Mouse (Mus musculus) liver, embryonic 11.5 days (tissue): ENCODE measurements around the gene Carmil1. TPM values are rescaled to one million over a fixed set of nuclear protein-coding genes. Genes with fewer than 3 reads are reported as not detected.
A peak's percentile ranks its signal among the peaks of the same experiment; 100 is the strongest.

Experiments used
- ATAC-seq: fragments of 200-750 bp; cut with Nextera tagmentation; replicated peaks from 2 replicates; pipeline ENCODE4 v1.8.0; 2017; ENCODE audit warnings: moderate number of reproducible peaks, mild to moderate bottlenecking, moderate TSS enrichment, moderate library complexity; ENCODE audit not compliant: low FRiP score
- DNase-seq: peaks from one replicate; pipeline ENCODE4 v3.0.0-alpha.2; 2017; ENCODE audit warnings: low spot score
- H3K27ac ChIP-seq: fragments of 300-500 bp; sonication (generic); 2 replicates; pipeline ENCODE4 v1.5.1; 2014; ENCODE audit warnings: mild to moderate bottlenecking, low read depth, low read length, control low read depth
- H3K27me3 ChIP-seq: fragments of 300-500 bp; sonication (generic); replicated peaks from 2 replicates; pipeline ENCODE4 v1.6.1; 2014; ENCODE audit warnings: low read length, mixed read lengths; ENCODE audit not compliant: control insufficient read depth, insufficient read depth
- H3K36me3 ChIP-seq: fragments of 300-500 bp; sonication (generic); 2 replicates; pipeline ENCODE4 v1.6.1; 2014; ENCODE audit warnings: mild to moderate bottlenecking, low read length, moderate library complexity, mixed read lengths; ENCODE audit not compliant: control insufficient read depth, insufficient read depth
- H3K4me1 ChIP-seq: fragments of 300-500 bp; sonication (generic); replicated peaks from 2 replicates; pipeline ENCODE4 v1.6.1; 2014; ENCODE audit warnings: low read length, mixed read lengths; ENCODE audit not compliant: control insufficient read depth, insufficient read depth
- H3K4me2 ChIP-seq: fragments of 300-500 bp; sonication (generic); 2 replicates; pipeline ENCODE4 v1.6.1; 2014; ENCODE audit warnings: mild to moderate bottlenecking, control low read depth, moderate library complexity
- H3K4me3 ChIP-seq: fragments of 300-500 bp; sonication (generic); 2 replicates; pipeline ENCODE4 v1.5.1; 2014; ENCODE audit warnings: low read depth, low read length, control low read depth
- H3K9ac ChIP-seq: fragments of 300-500 bp; sonication (generic); 2 replicates; pipeline ENCODE4 v1.6.1; 2014; ENCODE audit warnings: low read depth, low read length, control low read depth
- H3K9me3 ChIP-seq: fragments of 300-500 bp; sonication (generic); 2 replicates; pipeline ENCODE4 v1.6.1; 2016; ENCODE audit warnings: low read length, inconsistent platforms, mixed read lengths; ENCODE audit not compliant: control insufficient read depth
- WGBS: fragments of 180-500 bp; shearing (Covaris S2); extraction: QIAGEN DNeasy Blood & Tissue Kit; methylation state at CpG from one replicate; pipeline ENCODE4 v1.1.7; 2014; 5-methylcytosine and 5-hydroxymethylcytosine counted together
- polyA plus RNA-seq: library from polyadenylated mRNA; unstranded; fragments of >200 nt; fragmentation: Nextera tagmentation; extraction: Ambion mirVana; gene quantifications from 2 replicates; pipeline ENCODE4 v1.2.1, GENCODE M21; 2014

Gene Carmil1
- polyA plus RNA-seq, 1 experiment from 2014 or later = 18.6 TPM

- peak overlapping the region; percentile 54 for H3K4me2 ChIP-seq
- no peaks in the 10 kb centered on the region for H3K36me3 ChIP-seq
- no peaks in the 10 kb centered on the region for H3K27me3 ChIP-seq
- ATAC-seq (peak; percentile 99), DNase-seq (no peak)
- H3K4me3 ChIP-seq = no peak overlapping the region
- H3K9me3 ChIP-seq = no peaks in the 10 kb centered on the region
- 31% methylated on average over 8 of the region's 8 CpGs for WGBS
- peaks cover 28% of the 10 kb centered on the region for H3K4me1 ChIP-seq
- H3K9ac ChIP-seq = peak overlapping the region; percentile 41
- H3K27ac ChIP-seq = peak overlapping the region; percentile 93
These were observed 121.2 kb downstream of the Carmil1 start for GRCm38 (mm10) chr13:24159190-24159965.

- no peak overlapping the region for H3K9ac ChIP-seq
- ATAC-seq (no peak), DNase-seq (no peak)
- H3K27me3 ChIP-seq = no peaks in the 10 kb centered on the region
- no peaks in the 10 kb centered on the region for H3K36me3 ChIP-seq
- no peaks in the 10 kb centered on the region for H3K9me3 ChIP-seq
- peaks cover 29% of the 10 kb centered on the region for H3K4me1 ChIP-seq
- H3K4me2 ChIP-seq = no peak overlapping the region
- H3K4me3 ChIP-seq = no peak overlapping the region
- H3K27ac ChIP-seq = no peak overlapping the region
- 81% methylated on average over 10 of the region's 10 CpGs for WGBS
These were observed 123.0 kb downstream of the Carmil1 start for GRCm38 (mm10) chr13:24157560-24158011.

GRCm38 (mm10) chr13:24155190-24155589, 125.4 kb downstream of the Carmil1 start:
- no peak for DNase-seq
- Histone ChIP-seq H3K9me3 (no peaks in the 10 kb centered on the region), H3K9ac (no peak overlapping the region), H3K4me2 (no peak overlapping the region), H3K4me1 (peaks cover 24% of the 10 kb centered on the region), H3K27ac (0 out of 2 replicates have a peak overlapping the region, but pooled peaks have one; percentile 11), H3K4me3 (no peak overlapping the region), H3K27me3 (no peaks in the 10 kb centered on the region), H3K36me3 (no peaks in the 10 kb centered on the region)
- no peak for ATAC-seq
- WGBS = 35% methylated on average over 6 of the region's 6 CpGs

- Histone ChIP-seq H3K27ac (no peak overlapping the region), H3K9me3 (no peaks in the 10 kb centered on the region), H3K4me3 (no peak overlapping the region), H3K9ac (no peak overlapping the region), H3K4me1 (peaks cover 19% of the 10 kb centered on the region), H3K27me3 (no peaks in the 10 kb centered on the region), H3K36me3 (no peaks in the 10 kb centered on the region), H3K4me2 (no peak overlapping the region)
- 0 out of 2 replicates have a peak, but pooled peaks have one; percentile 30 for ATAC-seq
- WGBS = 42% methylated on average over 10 of the region's 10 CpGs
- no peak for DNase-seq
These were observed 126.1 kb downstream of the Carmil1 start for GRCm38 (mm10) chr13:24154281-24155061.

GRCm38 (mm10) chr13:24152610-24153009, 128.0 kb downstream of the Carmil1 start:
- WGBS = 62% methylated on average over 7 of the region's 7 CpGs
- no peak overlapping the region for H3K27ac ChIP-seq

GRCm38 (mm10) chr13:24151335-24151734, 129.3 kb downstream of the Carmil1 start:
- H3K4me3 ChIP-seq = no peak overlapping the region
- DNase-seq (no peak), ATAC-seq (no peak)
- H3K27ac ChIP-seq = no peak overlapping the region
- H3K4me1 ChIP-seq = peaks cover 11% of the 10 kb centered on the region; the same call in 1 of the 2 replicates
- no peak overlapping the region for H3K4me2 ChIP-seq
- H3K9me3 ChIP-seq = no peaks in the 10 kb centered on the region
- no peaks in the 10 kb centered on the region for H3K36me3 ChIP-seq
- no peak overlapping the region for H3K9ac ChIP-seq
- 83% methylated on average over 6 of the region's 6 CpGs for WGBS
- no peaks in the 10 kb centered on the region for H3K27me3 ChIP-seq

More at GRCm38 (mm10) chr13:24152610-24153009, 128.0 kb downstream of the Carmil1 start:
- DNase-seq = no peak
- Histone ChIP-seq H3K27me3 (no peaks in the 10 kb centered on the region), H3K9ac (no peak overlapping the region), H3K4me1 (peaks cover 13% of the 10 kb centered on the region; the same call in 1 of the 2 replicates), H3K9me3 (no peaks in the 10 kb centered on the region), H3K36me3 (no peaks in the 10 kb centered on the region), H3K4me2 (no peak overlapping the region), H3K4me3 (no peak overlapping the region)
- no peak for ATAC-seq

- no peak overlapping the region for H3K4me3 ChIP-seq
These were observed 132.0 kb downstream of the Carmil1 start for GRCm38 (mm10) chr13:24148549-24148948.

GRCm38 (mm10) chr13:24147006-24147405, 133.6 kb downstream of the Carmil1 start:
- Histone ChIP-seq H3K27me3 (no peaks in the 10 kb centered on the region), H3K36me3 (no peaks in the 10 kb centered on the region), H3K4me2 (no peak overlapping the region), H3K4me3 (no peak overlapping the region), H3K27ac (no peak overlapping the region), H3K9me3 (no peaks in the 10 kb centered on the region), H3K4me1 (no peaks in the 10 kb centered on the region), H3K9ac (no peak overlapping the region)
- WGBS = 79% methylated on average over 3 of the region's 3 CpGs
- ATAC-seq (no peak), DNase-seq (no peak)

More at GRCm38 (mm10) chr13:24148549-24148948, 132.0 kb downstream of the Carmil1 start:
- ATAC-seq (no peak), DNase-seq (no peak)
- Histone ChIP-seq H3K27me3 (no peaks in the 10 kb centered on the region), H3K36me3 (no peaks in the 10 kb centered on the region), H3K9ac (no peak overlapping the region), H3K9me3 (no peaks in the 10 kb centered on the region), H3K4me1 (no peaks in the 10 kb centered on the region), H3K4me2 (no peak overlapping the region), H3K27ac (no peak overlapping the region)
- WGBS = 68% methylated on average over 1 of the region's 1 CpGs
